Mouse (Mus musculus) mouse trophoblast stem cell (cell line): Measurements from ENCODE around the gene Ugcg.

ENCODE experiments used
- in situ Hi-C, 2 experiments: fragments of 300-500 bp; cut with MseI, MboI; formaldehyde crosslinking; loops; 2 replicates in 1 of 2; 3 replicates in 1 of 2; pipeline ENCODE4 v1.15.1; 2025

Ugcg gene

GRCm38 (mm10) chr4:59188802-59189545 lies at the start of gene Ugcg:
Gene Ugcg, plus strand, starts transcription at chr4:59189257.
- in situ Hi-C loops = loop anchor here in 1 of 2 experiments (5.0 kb wide), 1 partner anchor 92 kb away; no protein-coding TSS in a partner anchor

DNA sequence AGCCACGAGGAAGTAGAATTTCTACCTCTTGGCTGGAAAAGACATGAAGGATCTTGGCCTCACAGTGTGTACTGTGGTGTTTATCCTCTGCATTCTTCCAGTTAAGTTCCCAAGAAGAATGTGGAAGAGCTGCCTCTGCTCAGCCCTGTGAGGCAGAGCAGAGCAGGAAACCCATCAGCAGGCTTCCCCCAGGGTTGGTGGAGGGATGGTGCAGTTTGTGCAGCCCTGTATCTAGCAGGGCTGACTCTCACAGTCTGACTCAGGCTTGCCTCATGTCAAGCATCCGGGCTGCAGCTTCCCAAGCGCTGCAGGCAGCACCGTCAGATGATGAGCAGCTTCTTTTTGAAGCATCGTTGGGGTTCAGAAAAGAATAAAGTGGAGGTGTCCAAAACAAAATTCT lies 40.0 kb upstream of the Ugcg start:
- in situ Hi-C loops = no loop called here

DNA sequence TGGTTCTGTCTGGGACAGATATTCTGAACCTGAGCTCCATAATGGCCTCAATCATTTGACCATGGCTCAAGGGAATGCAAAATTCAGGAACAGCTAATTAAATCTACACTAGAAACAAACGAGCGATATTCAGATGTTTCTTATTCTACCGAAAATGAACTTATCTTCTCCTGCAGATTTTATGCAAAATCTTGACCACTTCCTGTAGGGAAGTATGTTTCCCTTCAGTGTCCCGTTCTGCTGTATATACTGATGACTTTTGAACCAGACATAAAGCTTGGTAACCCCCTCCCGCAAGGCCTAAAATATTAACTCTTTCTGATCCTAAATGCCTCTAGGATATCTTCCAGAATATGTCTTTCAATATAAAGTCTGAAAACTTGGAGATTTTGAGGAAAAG lies 38.1 kb upstream of the Ugcg start:
- in situ Hi-C loops = no loop called here

GRCm38 (mm10) chr4:59151953-59152352 lies 37.1 kb upstream of the Ugcg start:
- in situ Hi-C loops = no loop called here

DNA sequence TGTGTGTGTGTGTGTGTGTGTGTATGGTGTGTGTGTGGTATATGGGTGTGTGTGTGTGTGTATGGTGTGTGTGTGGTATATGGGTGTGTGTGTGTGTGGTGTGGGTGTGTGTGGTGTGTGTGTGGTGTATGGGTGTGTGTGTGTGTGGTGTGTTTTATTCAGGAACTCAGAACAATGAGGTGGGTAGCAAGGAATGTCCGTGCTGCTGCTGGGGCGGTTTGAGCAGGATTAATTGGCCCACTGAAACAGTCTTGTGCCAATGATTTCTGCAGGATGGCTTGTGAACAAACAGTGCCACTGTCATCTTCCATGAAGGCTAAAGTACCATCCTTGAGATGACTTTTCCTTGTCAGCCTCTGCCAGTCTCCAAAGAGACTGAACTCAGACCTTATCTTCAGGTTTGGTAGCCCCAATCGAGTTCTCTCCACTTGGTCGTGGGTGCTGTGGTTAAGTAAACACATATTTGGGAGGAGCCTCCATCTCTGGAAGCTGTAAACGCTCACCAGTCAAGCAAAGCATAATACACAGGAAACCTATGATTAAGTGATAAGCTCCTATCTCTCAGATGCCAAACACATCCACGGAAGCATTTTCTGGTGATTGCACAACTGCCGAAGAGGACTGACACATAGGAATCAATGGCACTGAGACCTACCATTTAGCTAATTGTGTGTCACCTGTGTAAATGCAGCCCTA lies 32.0 kb upstream of the Ugcg start:
- in situ Hi-C loops = no loop called here

- in situ Hi-C loops = no loop called here
These were observed 31.4 kb upstream of the Ugcg start for GRCm38 (mm10) chr4:59157654-59158053.

GRCm38 (mm10) chr4:59160289-59160688 lies 28.8 kb upstream of the Ugcg start:
- in situ Hi-C loops = no loop called here

GRCm38 (mm10) chr4:59160959-59161670 lies 27.9 kb upstream of the Ugcg start:
- in situ Hi-C loops = no loop called here

- in situ Hi-C loops = no loop called here
These were observed 25.0 kb upstream of the Ugcg start for GRCm38 (mm10) chr4:59164034-59164433.

- in situ Hi-C loops = no loop called here
These were observed 21.7 kb upstream of the Ugcg start for GRCm38 (mm10) chr4:59167251-59167847.

DNA sequence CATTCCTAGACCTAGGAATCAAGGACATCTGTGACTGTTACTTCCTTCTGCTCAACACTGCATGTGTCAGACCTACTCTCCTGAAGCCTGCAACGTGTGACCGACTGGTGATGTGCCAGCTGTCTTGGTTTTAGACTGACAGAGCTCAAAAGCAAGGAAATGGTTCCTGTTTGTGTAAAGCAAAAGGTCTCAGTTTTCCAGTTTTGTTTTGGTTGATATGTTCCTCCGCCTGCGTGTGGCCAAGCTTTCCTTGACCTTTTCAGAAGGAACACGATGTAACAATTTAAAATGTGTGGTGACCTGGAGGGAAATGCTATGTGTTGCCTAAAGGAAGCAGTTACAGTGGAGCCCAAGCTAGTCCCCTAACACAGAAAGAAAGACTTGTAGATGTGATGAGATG lies 19.1 kb upstream of the Ugcg start:
- in situ Hi-C loops = no loop called here

DNA sequence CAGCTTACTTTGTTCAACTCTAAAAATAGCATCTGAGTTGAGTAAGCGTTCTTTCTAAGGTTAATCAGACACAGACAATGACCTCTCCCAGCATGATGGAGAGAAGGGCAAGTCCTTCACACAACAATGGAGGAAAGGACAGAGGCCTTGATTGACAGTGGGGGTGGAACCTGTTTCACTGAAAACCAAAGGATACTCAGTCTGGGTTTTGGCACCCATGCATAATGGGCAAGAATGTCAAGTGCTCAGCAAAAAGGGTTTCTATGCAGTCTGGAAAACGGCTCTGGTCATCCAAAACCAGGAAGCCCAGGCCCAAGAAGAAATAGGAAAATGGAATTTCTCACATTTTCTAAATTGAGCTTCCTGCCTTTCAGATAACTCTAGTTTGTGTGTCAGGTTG lies 16.4 kb upstream of the Ugcg start:
- in situ Hi-C loops = no loop called here

- in situ Hi-C loops = no loop called here
These were observed 15.7 kb upstream of the Ugcg start for GRCm38 (mm10) chr4:59173181-59173922.

GRCm38 (mm10) chr4:59175003-59175402 lies 14.1 kb upstream of the Ugcg start:
- in situ Hi-C loops = no loop called here

DNA sequence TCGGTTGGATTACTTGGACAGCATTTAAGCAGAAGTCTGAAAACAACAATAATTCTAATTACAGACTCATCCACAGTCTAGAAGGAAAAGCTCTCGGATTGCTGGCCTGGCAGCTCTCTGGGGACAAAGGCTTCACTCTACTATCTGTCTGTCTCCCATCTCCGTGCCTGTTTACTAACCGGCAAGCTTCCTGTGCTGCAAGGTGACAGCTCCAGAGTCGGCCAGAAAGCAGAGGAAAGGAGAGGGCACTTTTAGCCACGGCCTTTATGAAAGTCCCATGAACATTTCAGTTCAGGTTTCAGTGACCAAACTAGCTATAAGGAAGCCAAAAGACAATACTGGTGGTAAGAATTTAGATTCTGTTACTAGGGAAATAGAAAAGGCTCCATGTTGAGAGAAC lies 13.1 kb upstream of the Ugcg start:
- in situ Hi-C loops = no loop called here

DNA sequence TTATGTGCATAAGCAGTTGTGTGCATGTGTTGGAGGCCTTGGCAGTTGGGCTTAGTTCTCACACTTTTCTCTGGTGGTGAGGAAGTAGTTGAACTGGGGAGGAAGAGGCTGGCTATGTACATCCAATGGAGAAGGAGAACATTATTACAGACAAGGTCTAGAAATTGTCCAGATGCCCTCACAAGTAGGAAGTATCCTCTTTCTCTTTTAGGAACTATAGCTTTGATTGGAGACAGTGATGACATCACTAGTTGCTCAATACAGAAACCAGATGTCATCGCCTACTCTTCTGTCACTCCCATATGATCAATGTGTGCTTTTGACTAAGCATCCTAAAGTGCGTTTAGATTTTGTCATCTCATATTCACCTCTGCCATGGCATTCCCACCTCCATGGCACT lies 11.5 kb upstream of the Ugcg start:
- in situ Hi-C loops = no loop called here

DNA sequence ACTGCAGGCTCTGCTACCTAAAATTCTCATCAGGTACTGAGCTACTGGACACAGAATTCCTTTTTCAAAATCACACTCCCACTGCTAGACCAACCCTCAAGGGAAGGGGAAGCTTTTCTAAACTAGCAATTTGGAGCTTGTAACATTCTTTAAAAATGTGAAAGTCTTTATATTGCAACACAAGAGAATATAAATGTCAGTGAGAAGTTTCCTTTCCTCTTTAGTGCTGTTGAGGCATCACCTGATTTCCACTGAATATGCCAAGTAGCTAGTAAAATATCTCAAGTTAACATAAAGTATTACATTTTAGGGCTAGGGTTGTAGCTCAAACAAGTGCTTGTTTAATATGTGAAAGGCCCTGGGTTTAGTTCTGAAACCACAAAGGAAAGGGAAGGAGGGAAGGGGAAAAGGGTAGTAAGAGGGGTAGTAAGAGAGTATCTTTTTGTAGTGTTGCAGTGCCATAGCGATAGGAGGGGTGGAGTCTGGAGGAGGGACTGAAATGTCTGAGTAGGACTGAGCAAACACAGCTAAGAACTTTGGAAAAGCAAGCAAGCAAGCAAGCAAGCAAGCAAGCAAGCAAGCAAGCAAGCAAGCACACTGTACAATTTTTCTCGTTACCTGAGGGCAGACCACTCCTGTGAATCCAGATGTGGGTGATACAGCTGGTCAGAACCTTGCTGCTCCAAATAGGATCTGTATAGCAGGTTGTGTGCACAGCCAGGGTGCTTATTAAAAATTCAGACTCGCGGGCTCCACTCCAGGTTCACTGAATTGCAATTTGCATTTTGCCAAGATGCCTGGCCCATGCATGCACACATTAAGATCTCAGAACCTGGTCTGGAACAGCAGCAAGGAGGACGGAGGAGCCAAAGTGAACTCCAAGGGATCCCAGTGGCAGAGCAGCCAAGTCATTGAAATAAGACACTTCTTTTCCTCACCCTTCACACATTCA lies 7.5 kb upstream of the Ugcg start:
- in situ Hi-C loops = no loop called here

GRCm38 (mm10) chr4:59185671-59186070 lies 3.4 kb upstream of the Ugcg start:
- in situ Hi-C loops = loop anchor here in 1 of 2 experiments (5.0 kb wide), 1 partner anchor 88 kb away; no protein-coding TSS in a partner anchor

DNA sequence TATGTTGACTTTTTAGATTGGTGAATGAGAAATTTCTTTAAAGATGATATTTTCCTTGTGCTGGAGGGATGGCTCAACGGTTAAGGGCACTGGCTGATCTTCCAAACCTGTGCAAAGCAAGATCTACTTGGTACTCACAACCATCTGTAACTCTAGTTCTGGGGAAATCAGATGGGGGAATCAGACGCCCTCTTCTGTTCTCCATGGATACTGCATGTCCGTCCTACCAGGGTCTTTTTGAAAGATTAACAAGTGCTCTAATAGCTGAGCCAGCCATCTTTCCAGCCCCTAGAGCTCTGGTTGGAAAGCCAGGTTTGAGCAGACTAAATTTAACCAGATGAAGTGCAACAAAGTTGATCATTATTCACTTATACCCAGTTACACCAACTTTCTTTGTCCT lies 1.8 kb upstream of the Ugcg start:
- in situ Hi-C loops = loop anchor here in 1 of 2 experiments (5.0 kb wide), 1 partner anchor 90 kb away; no protein-coding TSS in a partner anchor

- in situ Hi-C loops = loop anchor here in 1 of 2 experiments (5.0 kb wide), 1 partner anchor 91 kb away; no protein-coding TSS in a partner anchor
These were observed 619 bp upstream of the Ugcg start for GRCm38 (mm10) chr4:59188474-59188801.
